ENCODE assay signal across 9 mouse cellular contexts in genomic region chr17:4947013-4947412, GRCm38 (mm10). TPM values are rescaled to one million over a fixed set of nuclear protein-coding genes. Genes with fewer than 3 reads are reported as not detected.
DNase-seq lines count a peak whose midpoint lies in the region; ATAC-seq and TF ChIP-seq lines count a peak whose summit lies in the region.
"Had no signal": no experiment of that assay in that cellular context is flagged by ENCODE, and none has a peak within 500 bp of the region (broad histone marks: within the 10 kb centered on the region; RNA-seq: fewer than 3 reads in every experiment).

No protein-coding gene starts in this region.

- TF ChIP-seq CTCF in liver, adult 2 months (IDR thresholded peaks at IDR 0.05; ENCODE audit: low read depth, low read length): no peak

- peak overlapping the region; percentile 46 for H3K9ac ChIP-seq in liver, adult 2 months (ENCODE audit: low read depth, low read length)
- H3K9ac ChIP-seq in liver, embryonic 12.5 days: no peak overlapping the region
- peak overlapping the region; percentile 58 for H3K9ac ChIP-seq in intestine, embryonic 16.5 days (ENCODE audit: low read depth, low read length)
- H3K9ac ChIP-seq in limb, embryonic 13.5 days: no peak overlapping the region

- peak overlapping the region; percentile 28; the same call in 1 of the 2 replicates for H3K4me3 ChIP-seq in liver, adult 2 months (ENCODE audit: insufficient read depth, low read depth, low read length)
- H3K4me3 ChIP-seq in liver, embryonic 12.5 days: no peak overlapping the region
- H3K4me3 ChIP-seq in brown adipose tissue, adult 24 weeks (ENCODE audit: insufficient read depth, low read depth, low read length): no peak overlapping the region
- H3K4me3 ChIP-seq in intestine, embryonic 16.5 days (ENCODE audit: low read length): peak overlapping the region; percentile 35
- H3K4me3 ChIP-seq in limb, embryonic 13.5 days: no peak overlapping the region

- no peaks in the 10 kb centered on the region for H3K27me3 ChIP-seq in liver, adult 2 months (ENCODE audit: control insufficient read depth, insufficient read depth, low read length)
- H3K27me3 ChIP-seq in liver, embryonic 12.5 days (replicated peaks): peaks cover 8% of the 10 kb centered on the region; the same call in 1 of the 2 replicates
- H3K27me3 ChIP-seq in intestine, embryonic 16.5 days (replicated peaks; ENCODE audit: control insufficient read depth, insufficient read depth, low read length): no peaks in the 10 kb centered on the region
- no peaks in the 10 kb centered on the region for H3K27me3 ChIP-seq in limb, embryonic 13.5 days

- WGBS in liver, adult 2 months: 21% methylated on average over 3 of the region's 3 CpGs
- 52% methylated on average over 3 of the region's 3 CpGs for WGBS in liver, embryonic 12.5 days (ENCODE audit: insufficient replicate concordance)
- WGBS in intestine, embryonic 16.5 days: 35% methylated on average over 3 of the region's 3 CpGs
- 46% methylated on average over 3 of the region's 3 CpGs for WGBS in limb, embryonic 13.5 days

- no peaks in the 10 kb centered on the region for H3K79me2 ChIP-seq in liver, adult 2 months (ENCODE audit: control insufficient read depth, insufficient read depth, low read length)

- no peaks in the 10 kb centered on the region for H3K36me3 ChIP-seq in liver, adult 2 months (ENCODE audit: control insufficient read depth, insufficient read depth, low read length)
- H3K36me3 ChIP-seq in liver, embryonic 12.5 days: no peaks in the 10 kb centered on the region
- H3K36me3 ChIP-seq in intestine, embryonic 16.5 days (ENCODE audit: control insufficient read depth, insufficient read depth, low read length): no peaks in the 10 kb centered on the region
- no peaks in the 10 kb centered on the region for H3K36me3 ChIP-seq in limb, embryonic 13.5 days

- no peak for TF ChIP-seq POLR2A in liver, adult 2 months (IDR thresholded peaks at IDR 0.05; ENCODE audit: extremely low read depth, insufficient read depth, low read length)

- ATAC-seq in liver, embryonic 12.5 days: no peak
- ATAC-seq in intestine, embryonic 16.5 days: peak; percentile 87
- ATAC-seq in limb, embryonic 13.5 days (ENCODE audit: low FRiP score, low read depth): no peak

- no peaks in the 10 kb centered on the region for H3K9me3 ChIP-seq in liver, embryonic 12.5 days (replicated peaks)
- H3K9me3 ChIP-seq in intestine, embryonic 16.5 days (ENCODE audit: control insufficient read depth, low read length): no peaks in the 10 kb centered on the region
- H3K9me3 ChIP-seq in limb, embryonic 13.5 days: no peaks in the 10 kb centered on the region

- peaks cover 10% of the 10 kb centered on the region for H3K4me1 ChIP-seq in liver, adult 2 months (ENCODE audit: control insufficient read depth, insufficient read depth, low read length)
- peaks cover 4% of the 10 kb centered on the region; the same call in 1 of the 2 replicates for H3K4me1 ChIP-seq in liver, embryonic 12.5 days
- H3K4me1 ChIP-seq in brown adipose tissue, adult 24 weeks (ENCODE audit: control insufficient read depth, insufficient read depth, insufficient read length, low read length): peaks cover 13% of the 10 kb centered on the region
- peaks cover 14% of the 10 kb centered on the region for H3K4me1 ChIP-seq in intestine, embryonic 16.5 days (ENCODE audit: control insufficient read depth, insufficient read depth, low read length)
- peaks cover 26% of the 10 kb centered on the region for H3K4me1 ChIP-seq in limb, embryonic 13.5 days

- peak; percentile 67 for DNase-seq in liver, adult 2 months (ENCODE audit: extremely low read depth, low read depth, low spot score)
- DNase-seq in frontal cortex, adult 2 months (ENCODE audit: extremely low spot score in 1 of 2, low spot score in 1 of 2): no peak
- DNase-seq in adrenal gland, adult 2 months: no peak
- no peak for DNase-seq in ovary, postnatal 10 days (ENCODE audit: low spot score)
- DNase-seq: thymus, adult 2 months had no signal

- H3K27ac ChIP-seq in liver, adult 2 months (replicated peaks; ENCODE audit: insufficient read depth, low read depth, low read length): peak overlapping the region; percentile 95
- H3K27ac ChIP-seq in liver, embryonic 12.5 days: no peak overlapping the region
- peak overlapping the region; percentile 65 for H3K27ac ChIP-seq in brown adipose tissue, adult 24 weeks (replicated peaks; ENCODE audit: low read depth, low read length)
- H3K27ac ChIP-seq in intestine, embryonic 16.5 days (ENCODE audit: low read length): peak overlapping the region; percentile 86
- peak overlapping the region; percentile 75; the same call in 1 of the 2 replicates for H3K27ac ChIP-seq in limb, embryonic 13.5 days

- no peak overlapping the region for H3K4me2 ChIP-seq in liver, embryonic 12.5 days
- peak overlapping the region; percentile 53 for H3K4me2 ChIP-seq in intestine, embryonic 16.5 days (ENCODE audit: low read depth, low read length)
- H3K4me2 ChIP-seq in limb, embryonic 13.5 days (replicated peaks): peak overlapping the region; percentile 53; the same call in 1 of the 2 replicates

RNA-seq across cellular contexts. Expression of gene Arid1b, which starts 47.1 kb away (rescaled TPM):
- 9.7 and 12.5 TPM in 2 replicates for total RNA-seq in liver, adult 2 months (2014; rRNA removed)
- 11.7 and 12.1 TPM in 2 replicates for polyA plus RNA-seq in liver, adult 2 months (2012; rRNA removed)
- polyA plus RNA-seq in liver, embryonic 12.5 days (2016; fragmentation: Nextera tagmentation; extraction: Ambion mirVana): 5.5 and 5.9 TPM in 2 replicates
- polyA plus RNA-seq in brown adipose tissue, adult 24 weeks (2012; ENCODE audit: insufficient read depth, insufficient read length, missing spikeins): 11.1 and 13.9 TPM in 2 replicates
- polyA plus RNA-seq in intestine, embryonic 16.5 days (2015; fragmentation: Nextera tagmentation; extraction: Ambion mirVana): 5.8 and 6.5 TPM in 2 replicates
- polyA plus RNA-seq in limb, embryonic 13.5 days (2015; fragmentation: Nextera tagmentation; extraction: Ambion mirVana): 12.4 and 12.5 TPM in 2 replicates
- 25.7 and 27.9 TPM in 2 replicates for polyA plus RNA-seq in frontal cortex, adult 2 months (2012; rRNA removed)
- total RNA-seq in adrenal gland, adult 2 months (2021): 10 to 100 TPM; 52.1 to 83.8 TPM
- polyA plus RNA-seq in adrenal gland, adult 2 months (2012; rRNA removed): 130 and 174 TPM in 2 replicates

Comparison
In these comparisons a context has a peak if more than half of its experiments do, and no peak if none do; other contexts are left out.
1. H3K4me3 ChIP-seq: peak in liver, adult 2 months (single experiment) and intestine, embryonic 16.5 days (single experiment); none in liver, embryonic 12.5 days (single experiment), brown adipose tissue, adult 24 weeks (single experiment) and limb, embryonic 13.5 days (single experiment).
2. H3K9ac ChIP-seq: peak in liver, adult 2 months (single experiment) and intestine, embryonic 16.5 days (single experiment); none in liver, embryonic 12.5 days (single experiment) and limb, embryonic 13.5 days (single experiment).